Mouse (Mus musculus): ENCODE data around the gene Fam207a.

Fam207a gene

DNA sequence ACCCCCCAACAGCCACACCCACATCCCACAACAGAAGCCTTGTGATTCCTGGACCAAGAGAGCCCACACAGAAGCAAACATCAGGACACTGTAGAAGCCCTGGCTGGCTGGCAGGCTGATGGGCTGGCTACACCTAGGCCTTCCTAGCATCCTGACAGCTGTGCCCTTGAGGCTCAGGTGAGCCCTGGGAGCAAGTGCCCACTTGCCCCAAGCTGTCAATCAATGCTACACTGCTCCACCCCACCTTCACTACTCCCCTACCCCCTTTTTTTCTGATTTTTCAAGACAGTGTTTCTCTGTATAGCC is 65.5 kb downstream of the Fam207a start:
- no peak for DNase-seq

DNA sequence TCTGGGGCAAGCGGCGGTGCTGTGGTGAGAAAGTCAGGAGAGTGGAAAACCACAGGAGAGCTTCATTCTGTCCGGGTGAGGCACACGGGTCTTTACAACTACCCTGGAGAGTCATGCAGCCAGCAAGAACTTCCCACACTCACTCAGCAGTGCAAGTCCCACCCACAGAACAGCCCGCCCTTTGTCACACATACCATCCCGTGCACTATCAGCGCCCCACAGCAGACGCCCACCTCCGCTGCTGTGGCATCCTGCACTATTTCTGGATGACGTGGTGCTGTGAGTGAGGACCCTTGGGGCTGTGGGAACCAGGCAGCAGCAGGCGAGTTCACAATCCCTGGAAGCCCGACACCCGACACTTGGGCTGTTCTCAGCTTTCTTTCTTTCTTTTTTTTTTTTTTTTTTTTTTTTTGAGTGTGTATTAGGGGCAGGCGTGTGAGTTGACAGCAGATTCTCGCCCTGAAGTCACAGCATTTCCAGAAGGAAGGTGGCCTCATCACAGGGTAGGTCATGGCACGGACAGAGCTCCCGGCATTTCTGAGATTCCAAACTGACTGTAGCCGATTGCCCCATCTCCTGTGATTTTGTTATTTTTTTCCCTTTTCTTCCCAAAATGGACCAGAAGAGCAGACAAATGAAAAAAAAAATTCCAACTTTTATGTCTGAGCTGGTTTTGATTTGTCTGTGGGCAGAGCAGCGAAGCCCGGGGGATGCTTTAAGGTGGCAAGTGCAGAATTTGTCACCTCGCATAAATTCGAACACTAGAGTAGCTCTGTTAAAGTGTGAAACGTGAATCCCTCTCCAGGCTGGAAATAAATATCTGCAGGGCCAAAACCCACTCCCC is 66.0 kb downstream of the Fam207a start:
- no peak for DNase-seq

DNA sequence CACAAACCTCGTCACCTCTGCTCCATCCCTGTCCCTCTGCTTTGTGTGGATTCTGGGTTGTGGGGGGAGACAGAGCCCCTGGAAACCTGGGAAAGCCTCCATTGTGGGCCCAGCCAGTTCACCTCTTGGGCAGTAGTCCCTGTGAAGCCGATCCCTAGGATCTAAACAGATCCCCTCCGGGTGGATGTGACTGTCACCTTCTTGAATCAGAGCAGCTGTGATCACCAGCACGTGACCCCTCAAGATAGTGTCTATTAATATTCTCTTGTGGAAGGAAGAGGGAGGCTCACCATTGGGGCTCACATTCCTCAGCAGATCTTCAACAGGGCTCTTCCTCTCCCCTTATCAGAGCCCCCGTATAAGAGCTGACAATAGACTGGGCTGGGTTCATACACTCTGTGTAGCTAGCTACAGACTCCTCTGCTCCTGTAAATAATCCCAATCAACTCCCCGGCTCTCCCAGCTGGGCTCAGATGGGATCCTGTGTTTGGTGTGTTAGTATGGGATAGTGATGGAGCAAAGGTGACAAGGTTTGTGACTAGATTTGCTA is 66.8 kb downstream of the Fam207a start:
- DNase-seq: no peak

DNA sequence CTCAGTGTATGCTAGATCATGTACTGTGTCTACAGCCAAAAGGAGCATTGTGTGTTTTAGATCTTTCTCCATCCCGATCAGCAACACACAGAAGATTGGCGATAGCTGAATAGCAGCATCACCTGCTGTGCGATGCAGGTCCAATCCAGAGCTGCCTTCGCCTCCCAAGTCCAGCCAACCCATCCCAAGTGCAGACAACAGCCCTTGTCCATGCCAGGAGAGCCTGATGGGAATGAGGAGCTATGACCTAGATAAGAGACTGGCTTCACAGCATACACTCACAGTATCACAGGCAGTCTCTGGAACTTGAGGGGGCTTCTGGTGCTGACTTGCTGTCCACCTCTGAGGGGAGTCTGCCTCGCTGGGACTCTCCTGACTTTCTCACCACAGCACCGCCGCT is 67.4 kb downstream of the Fam207a start:
- no peak for DNase-seq

DNA sequence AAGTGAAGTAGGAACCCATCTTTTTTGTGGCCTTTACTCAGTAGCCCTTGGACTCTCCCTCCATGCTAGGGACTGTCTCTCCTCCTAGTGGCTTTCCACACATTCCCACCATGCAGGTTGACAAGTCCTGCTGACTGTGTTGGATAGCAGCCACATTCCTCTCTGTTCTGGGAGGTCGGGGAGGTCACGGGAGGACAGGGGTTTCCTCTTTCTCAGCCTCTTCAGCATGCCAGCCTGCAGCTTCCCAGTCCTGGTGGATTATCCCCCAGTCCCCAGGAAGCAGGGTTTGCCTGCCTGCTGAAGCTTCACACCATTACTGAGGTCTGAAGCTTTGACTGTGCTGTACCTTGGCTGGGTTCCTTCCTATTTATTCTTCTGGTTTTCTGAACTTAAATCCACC is 67.8 kb downstream of the Fam207a start:
- DNase-seq: no peak

DNA sequence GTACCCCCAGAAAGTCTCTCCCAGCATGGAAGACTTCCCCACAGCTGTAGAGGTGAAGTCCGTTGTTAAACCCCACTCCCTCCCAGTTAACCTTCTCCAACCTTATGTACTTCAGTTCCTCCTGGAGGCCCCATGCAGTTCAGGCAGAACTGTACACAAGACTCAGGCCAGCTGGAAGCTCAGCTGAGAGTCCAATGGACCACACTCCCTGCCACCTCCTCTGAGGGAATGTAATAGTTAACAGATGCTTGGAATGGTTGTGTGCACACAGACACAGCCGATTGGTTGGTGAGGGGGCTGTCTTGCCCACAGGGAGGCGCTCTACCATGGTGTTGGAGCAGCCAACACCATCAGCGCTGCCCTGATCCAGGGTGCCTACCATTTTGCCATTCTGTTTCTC is 73.3 kb downstream of the Fam207a start:
- no peak for DNase-seq

DNA sequence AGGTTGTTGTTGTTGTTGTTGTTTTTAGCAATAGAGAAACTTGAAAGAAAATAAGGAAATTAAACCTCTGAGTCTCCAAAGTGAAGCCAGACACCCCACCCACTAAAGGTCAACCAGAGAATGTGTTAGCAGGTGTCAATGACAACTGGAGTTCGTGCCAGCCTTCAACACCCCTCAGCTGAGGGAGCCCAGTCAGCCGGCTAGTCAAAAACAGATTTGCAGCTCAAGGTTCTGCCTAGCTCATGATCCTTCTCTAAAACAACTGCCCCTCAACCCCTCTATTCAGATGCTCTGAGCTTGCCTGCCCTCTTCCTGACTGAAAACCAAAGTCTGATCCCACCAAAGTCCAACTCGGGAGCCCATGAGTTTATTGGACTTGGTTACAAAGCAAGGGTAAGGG is 73.8 kb downstream of the Fam207a start:
- DNase-seq: no peak

DNA sequence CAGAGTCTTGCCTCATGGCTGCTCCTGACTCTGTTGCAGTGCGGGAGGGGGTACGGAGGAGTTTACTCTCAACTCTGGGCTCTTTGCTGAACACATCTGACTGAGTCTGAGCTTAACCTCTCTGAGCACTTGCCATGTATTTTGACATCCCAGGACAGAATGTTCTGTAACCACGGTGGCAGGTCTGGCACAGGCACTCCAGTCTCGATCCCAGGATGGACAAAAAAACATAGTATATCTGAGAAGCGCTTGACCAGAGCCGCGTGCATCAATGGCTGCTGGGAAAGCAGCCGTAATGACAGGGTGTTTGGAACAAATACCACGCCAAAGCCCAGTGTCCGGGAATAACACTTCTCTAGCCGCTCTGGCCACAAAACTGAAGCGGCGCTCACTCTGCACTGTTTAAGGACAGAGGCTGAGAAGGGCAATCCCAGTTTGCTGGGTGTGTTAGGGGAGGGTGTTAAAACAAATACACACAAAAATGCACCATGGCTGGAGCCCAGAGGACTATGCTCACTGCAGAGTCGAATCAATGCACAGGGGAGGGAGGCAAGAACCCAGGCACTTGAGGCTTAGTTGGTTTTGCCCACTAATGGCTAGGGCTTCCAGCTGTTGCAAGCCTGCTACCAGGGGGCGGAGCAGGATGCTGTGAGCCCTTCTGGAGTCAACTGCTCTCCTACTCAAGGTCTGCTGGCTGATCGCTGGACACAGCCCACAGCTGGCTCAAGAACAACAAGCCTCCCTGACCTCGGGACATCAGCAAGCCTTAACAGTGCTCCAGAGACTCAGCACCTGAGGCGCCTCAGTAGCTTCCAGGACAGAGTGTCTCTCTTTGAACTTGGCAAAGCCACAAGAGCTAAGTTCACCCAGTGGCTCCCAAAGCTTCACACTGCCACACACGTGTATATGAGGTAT is 74.5 kb downstream of the Fam207a start:
- DNase-seq: no peak

DNA sequence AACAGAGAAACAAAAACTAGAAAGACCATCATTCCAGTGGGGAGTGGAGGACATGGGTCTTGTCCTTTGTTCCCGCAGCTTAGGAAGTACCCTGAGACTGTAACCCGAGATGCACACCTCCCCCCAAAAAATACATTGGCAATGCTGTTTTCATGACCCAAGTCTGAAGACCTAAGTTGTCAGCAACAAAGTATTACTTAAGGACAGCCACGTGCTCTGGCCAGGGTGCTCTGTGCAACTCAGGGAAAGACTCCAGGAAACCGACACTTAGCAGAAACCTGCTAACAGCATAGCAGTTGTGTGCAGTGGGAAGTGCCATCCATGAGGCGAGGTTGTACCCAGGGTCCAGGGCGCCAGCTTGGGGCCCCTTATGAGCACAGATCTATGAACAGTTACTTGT is 75.3 kb downstream of the Fam207a start:
- DNase-seq: no peak

DNA sequence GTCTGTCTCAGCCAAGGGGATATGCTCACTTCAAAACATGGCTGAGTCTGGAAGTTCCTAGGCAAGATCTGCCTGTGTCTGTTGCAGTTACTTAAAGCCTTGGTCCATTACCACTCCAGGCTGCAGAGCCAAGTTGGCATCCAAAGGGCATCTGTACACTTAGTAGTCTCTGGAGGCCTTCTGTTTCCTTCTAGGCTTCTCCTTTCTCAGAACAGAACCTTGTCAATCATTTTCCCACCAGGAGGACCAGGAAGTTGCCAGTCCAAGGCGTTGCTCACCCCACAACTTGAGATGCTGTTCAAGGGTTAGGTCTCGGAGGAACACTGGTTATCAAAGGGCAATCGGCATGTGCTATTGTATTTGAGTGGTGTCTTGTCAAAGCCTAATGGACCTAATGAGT is 76.6 kb downstream of the Fam207a start:
- DNase-seq: no peak

DNA sequence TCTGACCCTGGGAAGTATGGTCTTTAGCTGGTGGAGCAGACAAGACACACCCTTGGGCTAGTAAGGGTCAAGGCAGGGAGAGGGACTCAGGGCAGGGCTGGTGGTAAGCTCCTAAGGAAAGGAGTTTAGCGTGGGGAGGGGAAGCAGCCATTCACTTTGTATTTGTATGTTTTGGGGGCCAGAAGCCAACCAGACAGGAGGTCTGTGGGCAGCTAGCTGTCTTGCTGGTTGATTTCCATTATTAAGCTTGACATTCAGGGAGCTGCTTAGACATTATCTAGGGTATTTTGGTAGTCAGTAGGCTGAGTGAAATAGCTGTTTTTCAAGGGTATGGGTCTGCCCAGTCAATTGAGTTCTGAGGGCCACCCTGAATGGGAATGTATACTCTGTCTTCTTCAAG is 77.6 kb downstream of the Fam207a start:
- no peak for DNase-seq

All from right cerebral cortex, postnatal 14 days (tissue).